Mouse (Mus musculus): ENCODE measurements around the gene Gatad2a.

- TF ChIP-seq CTCF (conservative IDR thresholded peaks at IDR 0.05; ENCODE audit: low read length) = no peak
- TF ChIP-seq POU5F1 (IDR thresholded peaks at IDR 0.05; ENCODE audit: borderline replicate concordance, low read length) = no peak
- no peak for TF ChIP-seq NANOG (IDR thresholded peaks at IDR 0.05; ENCODE audit: borderline replicate concordance, low read length)
Measured at GRCm38 (mm10) chr8:70043996-70044395, 47.8 kb upstream of the Gatad2a start.
